Mouse (Mus musculus) heart, adult 2 months (tissue): ENCODE measurements at regions not wholly inside any gene's neighbourhood (a gene's known extent, or its start where the extent isn't known, plus 50 kb on each side); places are given as distances from the start of the nearest gene placed in this dataset.

ENCODE experiments used
- DNase-seq, 2 experiments: peaks; one replicate each; pipeline ENCODE4 v3.0.0; 2021
- H3K27ac ChIP-seq: fragments of 200-600 bp; 2 replicates; pipeline ENCODE4 v1.8.1; 2022
- H3K27me3 ChIP-seq: fragments of 200-500 bp; 2 replicates; pipeline ENCODE4 v1.6.1; 2012; ENCODE audit warnings: mild to moderate bottlenecking, low read length, inconsistent platforms, mixed read lengths; ENCODE audit not compliant: control insufficient read depth, insufficient read depth
- H3K36me3 ChIP-seq: fragments of 200-500 bp; 2 replicates; pipeline ENCODE4 v1.6.1; 2012; ENCODE audit warnings: low read length, inconsistent platforms; ENCODE audit not compliant: control insufficient read depth, insufficient read depth
- H3K4me1 ChIP-seq: fragments of 200-500 bp; 2 replicates; pipeline ENCODE4 v1.6.1; 2011; ENCODE audit warnings: low read length; ENCODE audit not compliant: control insufficient read depth, insufficient read depth
- H3K4me3 ChIP-seq: fragments of 200-600 bp; 2 replicates; pipeline ENCODE4 v1.8.1; 2022
- H3K79me2 ChIP-seq: fragments of 200-500 bp; replicated peaks from 2 replicates; pipeline ENCODE4 v1.6.1; 2012; ENCODE audit warnings: mild to moderate bottlenecking, inconsistent platforms, low read length, moderate library complexity, mixed read lengths; ENCODE audit not compliant: control insufficient read depth, insufficient read depth
- H3K9ac ChIP-seq: fragments of 200-500 bp; 2 replicates; pipeline ENCODE4 v1.6.1; 2012; ENCODE audit warnings: low read depth, mild to moderate bottlenecking, control low read depth, inconsistent platforms, low read length, mixed read lengths
- CTCF ChIP-seq: fragments of 200-600 bp; IDR thresholded peaks from 2 replicates; pipeline ENCODE4 v1.8.1; 2022; ENCODE audit warnings: antibody characterized with exemption, mild to moderate bottlenecking, moderate library complexity
- EP300 ChIP-seq: fragments of 200-500 bp; IDR thresholded peaks from 2 replicates; pipeline ENCODE4 v1.6.1; 2011; ENCODE audit warnings: low read depth, low read length, control low read depth; ENCODE audit not compliant: insufficient read depth
- POLR2A ChIP-seq: fragments of 200-500 bp; IDR thresholded peaks from 2 replicates; pipeline ENCODE4 v1.6.1; 2011; ENCODE audit warnings: mild to moderate bottlenecking, low read depth, low read length, control low read depth; ENCODE audit not compliant: insufficient read depth
- WGBS: fragments of 180-500 bp; shearing (Covaris S2); methylation state at CpG from one replicate; pipeline ENCODE4 v1.1.7; 2018; 5-methylcytosine and 5-hydroxymethylcytosine counted together
- intact Hi-C: fragments of 180-260 bp; cut with DNase I; formaldehyde crosslinking; loops from one replicate; pipeline ENCODE4 v1.15.1; 2025

GRCm38 (mm10) chr6:94998371-94998770 lies 118.7 kb upstream of the Kbtbd8 start:
- WGBS: 85% methylated on average over 2 of the region's 2 CpGs

GRCm38 (mm10) chr6:94994376-94994775 lies 122.7 kb upstream of the Kbtbd8 start:
- no peak overlapping the region for H3K4me3 ChIP-seq
- H3K9ac ChIP-seq: no peak overlapping the region
- DNase-seq: no peak
- H3K27ac ChIP-seq: no peak overlapping the region
- no peaks in the 10 kb centered on the region for H3K79me2 ChIP-seq
- no peaks in the 10 kb centered on the region for H3K36me3 ChIP-seq
- 50% methylated on average over 1 of the region's 1 CpGs for WGBS
- H3K4me1 ChIP-seq: peaks cover under 1% of the 10 kb centered on the region; the same call in 1 of the 2 replicates
- TF ChIP-seq CTCF (no peak), POLR2A (no peak), EP300 (no peak)
- no peaks in the 10 kb centered on the region for H3K27me3 ChIP-seq
- intact Hi-C loops: no loop called here

More at GRCm38 (mm10) chr6:94998371-94998770, 118.7 kb upstream of the Kbtbd8 start:
- Histone ChIP-seq H3K27ac (no peak overlapping the region), H3K4me1 (peaks cover 1% of the 10 kb centered on the region; the same call in 1 of the 2 replicates), H3K79me2 (no peaks in the 10 kb centered on the region), H3K27me3 (no peaks in the 10 kb centered on the region), H3K9ac (no peak overlapping the region), H3K4me3 (no peak overlapping the region), H3K36me3 (no peaks in the 10 kb centered on the region)
- no peak for DNase-seq
- TF ChIP-seq CTCF (no peak), POLR2A (no peak), EP300 (no peak)
- intact Hi-C loops: no loop called here

- H3K9ac ChIP-seq: no peak overlapping the region
- H3K27me3 ChIP-seq: no peaks in the 10 kb centered on the region
- DNase-seq: no peak
- no peak for TF ChIP-seq EP300
- no peak for TF ChIP-seq POLR2A
- no peak for TF ChIP-seq CTCF
- intact Hi-C loops: loop anchor here (2.0 kb wide), 3 partner anchors 365 to 463 kb away; no protein-coding TSS in a partner anchor
- WGBS: 49% methylated on average over 5 of the region's 5 CpGs
- no peaks in the 10 kb centered on the region for H3K79me2 ChIP-seq
- H3K4me1 ChIP-seq: no peaks in the 10 kb centered on the region
- no peaks in the 10 kb centered on the region for H3K36me3 ChIP-seq
- no peak overlapping the region for H3K4me3 ChIP-seq
- no peak overlapping the region for H3K27ac ChIP-seq
These were observed 129.6 kb upstream of the Kbtbd8 start for GRCm38 (mm10) chr6:94987427-94987826.

- no peaks in the 10 kb centered on the region for H3K36me3 ChIP-seq
- no peaks in the 10 kb centered on the region for H3K79me2 ChIP-seq
- TF ChIP-seq CTCF (peak; percentile 88), EP300 (no peak), POLR2A (no peak)
- no peaks in the 10 kb centered on the region for H3K27me3 ChIP-seq
- no peak overlapping the region for H3K4me3 ChIP-seq
- H3K9ac ChIP-seq: no peak overlapping the region
- 13% methylated on average over 4 of the region's 4 CpGs for WGBS
- H3K27ac ChIP-seq: no peak overlapping the region
- intact Hi-C loops: loop anchor here (2.0 kb wide), 3 partner anchors 364 to 462 kb away; no protein-coding TSS in a partner anchor
- no peak for DNase-seq
- H3K4me1 ChIP-seq: no peaks in the 10 kb centered on the region
These were observed 130.7 kb upstream of the Kbtbd8 start for GRCm38 (mm10) chr6:94986346-94986745.

GRCm38 (mm10) chr6:94984411-94984895 lies 132.6 kb upstream of the Kbtbd8 start:
- Histone ChIP-seq H3K4me3 (no peak overlapping the region), H3K27ac (no peak overlapping the region), H3K27me3 (no peaks in the 10 kb centered on the region), H3K9ac (no peak overlapping the region), H3K36me3 (no peaks in the 10 kb centered on the region), H3K4me1 (no peaks in the 10 kb centered on the region), H3K79me2 (no peaks in the 10 kb centered on the region)
- TF ChIP-seq EP300 (no peak), CTCF (no peak), POLR2A (no peak)
- intact Hi-C loops: no loop called here
- no peak for DNase-seq
- 79% methylated on average over 3 of the region's 3 CpGs for WGBS

GRCm38 (mm10) chr6:94968683-94969082 lies 148.4 kb upstream of the Kbtbd8 start:
- H3K36me3 ChIP-seq: no peaks in the 10 kb centered on the region
- no peak overlapping the region for H3K9ac ChIP-seq
- no peak for TF ChIP-seq EP300
- no peak for TF ChIP-seq CTCF
- no peak overlapping the region for H3K27ac ChIP-seq
- no peaks in the 10 kb centered on the region for H3K79me2 ChIP-seq
- no peak overlapping the region for H3K4me3 ChIP-seq
- 68% methylated on average over 5 of the region's 5 CpGs for WGBS
- H3K4me1 ChIP-seq: no peaks in the 10 kb centered on the region
- no peaks in the 10 kb centered on the region for H3K27me3 ChIP-seq
- intact Hi-C loops: loop anchor here (5.0 to 10.0 kb wide), 2 partner anchors 264 to 371 kb away; partner anchors contain the start of gene Lrig1
- DNase-seq: no peak
